Mouse (Mus musculus) hindbrain, embryonic 11.5 days (tissue): ENCODE measurements at regions not wholly inside any gene's neighbourhood (a gene's known extent, or its start where the extent isn't known, plus 50 kb on each side); places are given as distances from the start of the nearest gene placed in this dataset.

Source experiments
- ATAC-seq: fragments of 200-750 bp; cut with Nextera tagmentation; 2 replicates; pipeline ENCODE4 v1.8.0; 2017; ENCODE audit warnings: mild to moderate bottlenecking, moderate TSS enrichment, moderate library complexity; ENCODE audit not compliant: low FRiP score
- DNase-seq: peaks from one replicate; pipeline ENCODE4 v3.0.0-alpha.2; 2015; ENCODE audit warnings: low spot score
- H3K27ac ChIP-seq: fragments of 300-500 bp; sonication (generic); 2 replicates; pipeline ENCODE4 v1.5.1; 2014; ENCODE audit warnings: mild to moderate bottlenecking, low read depth, low read length
- H3K27me3 ChIP-seq: fragments of 300-500 bp; sonication (generic); 2 replicates; pipeline ENCODE4 v1.6.1; 2014; ENCODE audit warnings: mild to moderate bottlenecking, low read length, moderate library complexity, mixed read lengths; ENCODE audit not compliant: control insufficient read depth, insufficient read depth
- H3K36me3 ChIP-seq: fragments of 300-500 bp; sonication (generic); 2 replicates; pipeline ENCODE4 v1.6.1; 2014; ENCODE audit warnings: mild to moderate bottlenecking, low read length, moderate library complexity, mixed read lengths; ENCODE audit not compliant: control insufficient read depth, insufficient read depth
- H3K4me1 ChIP-seq: fragments of 300-500 bp; sonication (generic); replicated peaks from 2 replicates; pipeline ENCODE4 v1.6.1; 2014; ENCODE audit warnings: low read length, mixed read lengths; ENCODE audit not compliant: control insufficient read depth, insufficient read depth
- H3K4me2 ChIP-seq: fragments of 300-500 bp; sonication (generic); replicated peaks from 2 replicates; pipeline ENCODE4 v1.6.1; 2014; ENCODE audit warnings: mild to moderate bottlenecking, low read depth, low read length
- H3K4me3 ChIP-seq: fragments of 300-500 bp; sonication (generic); 2 replicates; pipeline ENCODE4 v1.5.1; 2014; ENCODE audit warnings: low read depth, low read length
- H3K9ac ChIP-seq: fragments of 300-500 bp; sonication (generic); 2 replicates; pipeline ENCODE4 v1.6.1; 2014; ENCODE audit warnings: low read depth, low read length
- H3K9me3 ChIP-seq: fragments of 300-500 bp; sonication (generic); 2 replicates; pipeline ENCODE4 v1.6.1; 2016; ENCODE audit warnings: low read length; ENCODE audit not compliant: control insufficient read depth
- WGBS: fragments of 180-500 bp; shearing (Covaris S2); extraction: QIAGEN DNeasy Blood & Tissue Kit; methylation state at CpG from one replicate; pipeline ENCODE4 v1.1.7; 2014; 5-methylcytosine and 5-hydroxymethylcytosine counted together

DNA sequence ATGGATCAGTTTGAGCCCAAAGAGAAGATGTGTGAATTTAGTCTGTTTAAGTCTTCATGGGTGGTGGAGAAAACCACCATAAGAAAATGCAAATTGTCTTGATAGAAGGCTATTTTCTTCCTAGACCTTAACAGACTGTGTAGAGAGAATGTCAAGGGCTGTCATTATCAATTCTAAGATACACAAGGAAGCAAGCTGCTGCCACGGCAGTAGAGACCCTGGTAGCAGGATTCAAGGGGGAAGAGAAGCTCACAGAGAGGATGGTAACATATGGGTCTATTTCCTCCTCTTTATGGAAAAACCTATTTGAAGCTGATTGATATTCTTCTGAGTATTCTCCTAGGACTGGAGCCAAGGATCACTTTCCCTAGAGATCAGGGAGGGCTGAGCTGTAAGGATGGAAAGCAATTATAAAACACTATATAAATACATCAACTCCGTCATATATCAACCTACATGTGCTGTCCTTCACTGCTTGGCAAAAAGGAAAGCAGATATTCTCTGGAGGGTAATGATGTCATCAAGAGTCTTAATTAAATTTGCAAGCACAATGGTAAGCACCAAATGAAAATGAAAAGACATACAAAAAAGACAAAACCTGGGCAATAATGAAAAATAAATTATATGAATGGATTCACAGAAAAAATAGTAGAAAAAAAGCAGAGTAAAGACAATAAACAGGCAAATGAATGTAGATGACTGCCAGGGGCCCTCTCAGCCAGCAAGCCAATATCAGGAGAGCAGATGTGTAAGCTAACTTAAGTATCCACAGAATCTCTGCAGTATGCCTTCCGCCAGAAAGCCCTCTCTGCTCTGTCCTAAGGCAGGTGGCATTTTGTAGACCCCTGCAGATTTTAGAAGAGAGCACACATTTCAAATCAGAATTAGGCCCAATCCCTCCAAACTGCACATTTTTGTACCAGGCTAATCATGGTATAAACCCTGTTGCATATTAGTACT, 69.4 kb downstream of the Npy2r start:
- Histone ChIP-seq H3K4me2 (no peak overlapping the region), H3K27me3 (no peaks in the 10 kb centered on the region), H3K4me3 (no peak overlapping the region), H3K4me1 (no peaks in the 10 kb centered on the region), H3K9ac (no peak overlapping the region), H3K9me3 (no peaks in the 10 kb centered on the region), H3K36me3 (no peaks in the 10 kb centered on the region), H3K27ac (no peak overlapping the region)
- DNase-seq (no peak), ATAC-seq (peak; percentile 54; the same call in 1 of the 2 replicates)
- WGBS: 66% methylated on average over 3 of the region's 3 CpGs
